Mouse (Mus musculus): ENCODE results near the gene Afdn. TPM values are rescaled to one million over a fixed set of nuclear protein-coding genes. Genes with fewer than 3 reads are reported as not detected.

The Afdn gene
- polyA plus RNA-seq, 1 experiment, result 11.6 TPM

DNA sequence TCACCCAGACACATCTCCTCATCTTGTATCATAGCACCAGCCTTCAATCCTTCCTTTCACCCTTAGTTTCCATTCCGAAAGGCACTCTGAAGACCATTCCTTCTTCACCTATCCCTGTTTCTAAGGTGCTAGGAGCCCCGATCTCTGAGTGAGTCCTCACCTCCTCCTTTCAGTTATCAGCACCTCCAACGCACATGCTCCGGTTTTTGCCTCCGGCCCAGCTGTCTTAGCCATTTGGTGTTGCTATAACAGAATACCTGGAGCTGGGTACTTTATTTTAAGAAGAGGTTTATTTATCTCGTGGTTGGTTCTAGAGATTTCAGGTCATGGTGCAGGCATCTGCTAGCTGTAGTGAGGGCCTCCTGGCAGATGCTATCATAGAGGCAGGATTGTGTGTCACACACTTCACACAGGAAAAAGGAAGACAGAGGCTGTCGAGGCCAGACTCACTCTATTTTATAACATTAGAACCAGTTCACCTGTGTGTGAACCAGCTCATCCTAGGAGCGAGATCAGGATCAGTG is 33.4 kb upstream of the Afdn start:
- Histone ChIP-seq H3K4me1 (replicated peaks; ENCODE audit: control insufficient read depth, insufficient read depth, low read length) (peaks cover 4% of the 10 kb centered on the region), H3K36me3 (ENCODE audit: control insufficient read depth, insufficient read depth, low read length) (no peaks in the 10 kb centered on the region), H3K27me3 (ENCODE audit: control insufficient read depth, insufficient read depth, low read length) (no peaks in the 10 kb centered on the region), H3K4me3 (ENCODE audit: control insufficient read depth, insufficient read depth, low read length) (no peak overlapping the region), H3K27ac (ENCODE audit: control insufficient read depth, insufficient read depth, low read length) (no peak overlapping the region)
- no peak for TF ChIP-seq POLR2A (IDR thresholded peaks at IDR 0.05; ENCODE audit: control insufficient read depth, extremely low read depth, insufficient read depth, low read length, poor library complexity)
- TF ChIP-seq CTCF (IDR thresholded peaks at IDR 0.05; ENCODE audit: borderline replicate concordance, control insufficient read depth, extremely low read depth, insufficient read depth, low read length, poor library complexity), result no peak
- no peak for DNase-seq
- 85% methylated on average over 8 of the region's 8 CpGs for WGBS

DNA sequence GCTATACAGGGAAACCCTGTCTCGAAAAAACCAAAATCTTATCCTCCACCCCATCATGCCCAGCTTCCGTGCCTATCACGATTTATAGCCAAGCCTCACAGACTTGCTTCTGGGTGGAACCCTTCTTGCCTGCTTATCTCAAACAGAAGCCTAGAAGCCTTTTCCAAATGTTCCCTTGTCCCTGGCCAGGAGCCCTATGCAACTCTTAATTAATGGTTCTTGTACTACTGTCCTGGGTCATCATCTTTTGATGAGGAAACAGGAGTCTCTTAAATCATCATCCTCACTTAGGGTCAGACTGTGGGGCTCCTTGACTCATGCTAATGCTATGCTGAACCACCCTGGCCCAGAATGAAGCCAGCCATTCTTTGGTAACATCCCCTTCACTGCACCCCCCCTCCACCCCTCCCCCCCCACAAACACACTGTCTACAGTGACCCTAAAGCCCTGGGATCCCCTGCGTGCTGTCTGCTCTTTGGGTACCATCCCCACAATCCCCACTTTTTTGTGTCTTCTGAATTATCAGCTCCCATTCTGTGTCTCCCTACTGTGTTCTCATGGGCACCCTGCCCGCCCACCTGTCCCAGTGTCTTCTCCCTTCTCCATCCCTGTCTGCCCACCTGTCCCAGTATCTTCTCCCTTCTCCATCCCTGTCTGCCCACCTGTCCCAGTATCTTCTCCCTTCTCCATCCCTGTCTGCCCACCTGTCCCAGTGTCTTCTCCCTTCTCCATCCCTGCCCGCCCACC is 29.2 kb upstream of the Afdn start:
- peaks cover 12% of the 10 kb centered on the region for H3K4me1 ChIP-seq (replicated peaks; ENCODE audit: control insufficient read depth, insufficient read depth, low read length)
- no peaks in the 10 kb centered on the region for H3K36me3 ChIP-seq (ENCODE audit: control insufficient read depth, insufficient read depth, low read length)
- H3K4me3 ChIP-seq (ENCODE audit: control insufficient read depth, insufficient read depth, low read length), result no peak overlapping the region
- no peak overlapping the region for H3K27ac ChIP-seq (ENCODE audit: control insufficient read depth, insufficient read depth, low read length)
- no peaks in the 10 kb centered on the region for H3K27me3 ChIP-seq (ENCODE audit: control insufficient read depth, insufficient read depth, low read length)
- no peak for DNase-seq
- TF ChIP-seq CTCF (IDR thresholded peaks at IDR 0.05; ENCODE audit: borderline replicate concordance, control insufficient read depth, extremely low read depth, insufficient read depth, low read length, poor library complexity) (no peak), POLR2A (IDR thresholded peaks at IDR 0.05; ENCODE audit: control insufficient read depth, extremely low read depth, insufficient read depth, low read length, poor library complexity) (no peak)
- WGBS, result 94% methylated on average over 6 of the region's 6 CpGs

DNA sequence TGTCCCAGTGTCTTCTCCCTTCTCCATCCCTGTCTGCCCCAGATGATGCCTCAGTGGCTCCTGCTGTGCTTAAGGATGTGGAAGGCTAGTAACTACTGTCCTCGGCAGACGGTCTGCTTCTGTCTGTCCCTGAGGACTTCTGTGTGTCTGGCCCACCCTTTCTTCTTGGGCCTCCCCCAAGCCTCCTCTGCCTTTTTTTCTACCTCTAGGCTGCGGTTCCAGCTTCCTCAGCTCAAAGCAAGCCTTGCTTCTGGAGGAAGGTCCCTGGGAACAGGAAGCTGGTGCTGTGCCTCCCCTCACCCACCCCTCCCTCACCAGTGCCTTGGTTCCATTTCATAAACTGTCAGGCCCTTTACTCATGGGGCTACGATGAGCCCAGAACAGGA is 28.6 kb upstream of the Afdn start:
- peaks cover 12% of the 10 kb centered on the region for H3K4me1 ChIP-seq (replicated peaks; ENCODE audit: control insufficient read depth, insufficient read depth, low read length)
- DNase-seq, result no peak
- H3K27ac ChIP-seq (ENCODE audit: control insufficient read depth, insufficient read depth, low read length), result no peak overlapping the region
- no peaks in the 10 kb centered on the region for H3K27me3 ChIP-seq (ENCODE audit: control insufficient read depth, insufficient read depth, low read length)
- WGBS, result 9% methylated on average over 4 of the region's 4 CpGs
- no peak overlapping the region for H3K4me3 ChIP-seq (ENCODE audit: control insufficient read depth, insufficient read depth, low read length)
- no peaks in the 10 kb centered on the region for H3K36me3 ChIP-seq (ENCODE audit: control insufficient read depth, insufficient read depth, low read length)
- TF ChIP-seq POLR2A (IDR thresholded peaks at IDR 0.05; ENCODE audit: control insufficient read depth, extremely low read depth, insufficient read depth, low read length, poor library complexity) (no peak), CTCF (IDR thresholded peaks at IDR 0.05; ENCODE audit: borderline replicate concordance, control insufficient read depth, extremely low read depth, insufficient read depth, low read length, poor library complexity) (no peak)

DNA sequence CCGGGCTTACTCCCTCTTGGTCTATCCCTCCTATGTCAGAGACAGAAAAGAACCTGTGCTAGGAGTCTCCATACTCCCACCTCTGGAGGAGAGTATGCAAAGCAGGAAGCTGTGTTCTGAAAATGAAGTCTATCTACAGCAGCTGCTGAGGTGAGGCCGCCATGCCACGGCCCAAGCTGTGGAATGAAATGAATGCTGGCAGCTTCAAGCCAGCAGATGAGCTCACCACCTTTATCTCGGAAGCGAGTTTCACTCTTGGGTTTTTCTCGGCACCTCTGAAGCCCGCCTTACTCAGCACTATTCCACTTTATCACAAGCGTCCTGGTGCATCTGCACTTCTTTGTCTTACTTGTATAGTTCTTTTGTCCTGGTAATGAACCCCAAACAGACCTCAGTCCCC is 27.7 kb upstream of the Afdn start:
- H3K36me3 ChIP-seq (ENCODE audit: control insufficient read depth, insufficient read depth, low read length), result no peaks in the 10 kb centered on the region
- 58% methylated on average over 8 of the region's 8 CpGs for WGBS
- DNase-seq, result no peak
- H3K27me3 ChIP-seq (ENCODE audit: control insufficient read depth, insufficient read depth, low read length), result no peaks in the 10 kb centered on the region
- H3K27ac ChIP-seq (ENCODE audit: control insufficient read depth, insufficient read depth, low read length), result no peak overlapping the region
- no peak for TF ChIP-seq POLR2A (IDR thresholded peaks at IDR 0.05; ENCODE audit: control insufficient read depth, extremely low read depth, insufficient read depth, low read length, poor library complexity)
- TF ChIP-seq CTCF (IDR thresholded peaks at IDR 0.05; ENCODE audit: borderline replicate concordance, control insufficient read depth, extremely low read depth, insufficient read depth, low read length, poor library complexity), result no peak
- H3K4me3 ChIP-seq (ENCODE audit: control insufficient read depth, insufficient read depth, low read length), result no peak overlapping the region
- H3K4me1 ChIP-seq (replicated peaks; ENCODE audit: control insufficient read depth, insufficient read depth, low read length), result peaks cover 12% of the 10 kb centered on the region

DNA sequence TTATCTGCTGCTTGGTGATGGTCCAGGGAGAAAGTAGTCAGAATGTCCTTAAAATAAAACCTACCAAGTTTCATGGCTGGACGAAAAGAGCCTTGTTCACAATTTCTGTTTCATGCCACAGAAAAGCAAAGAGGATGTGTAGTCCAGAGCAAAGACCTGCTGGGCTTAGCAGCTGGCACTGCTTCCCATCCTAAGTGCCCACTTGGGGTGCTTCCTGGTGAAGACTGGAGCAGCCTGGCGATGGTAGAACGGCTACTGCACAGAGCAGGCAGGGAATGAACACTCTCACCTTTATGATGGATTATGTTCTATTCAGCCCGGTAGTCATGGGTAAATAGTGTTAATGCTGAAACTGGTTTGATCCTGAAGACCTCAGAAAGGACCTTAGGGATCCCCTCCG is 26.4 kb upstream of the Afdn start:
- WGBS, result 97% methylated on average over 5 of the region's 5 CpGs
- H3K27ac ChIP-seq (ENCODE audit: control insufficient read depth, insufficient read depth, low read length), result no peak overlapping the region
- DNase-seq, result no peak
- H3K27me3 ChIP-seq (ENCODE audit: control insufficient read depth, insufficient read depth, low read length), result no peaks in the 10 kb centered on the region
- no peaks in the 10 kb centered on the region for H3K36me3 ChIP-seq (ENCODE audit: control insufficient read depth, insufficient read depth, low read length)
- TF ChIP-seq CTCF (IDR thresholded peaks at IDR 0.05; ENCODE audit: borderline replicate concordance, control insufficient read depth, extremely low read depth, insufficient read depth, low read length, poor library complexity) (no peak), POLR2A (IDR thresholded peaks at IDR 0.05; ENCODE audit: control insufficient read depth, extremely low read depth, insufficient read depth, low read length, poor library complexity) (no peak)
- H3K4me3 ChIP-seq (ENCODE audit: control insufficient read depth, insufficient read depth, low read length), result no peak overlapping the region
- peaks cover 12% of the 10 kb centered on the region for H3K4me1 ChIP-seq (replicated peaks; ENCODE audit: control insufficient read depth, insufficient read depth, low read length)

DNA sequence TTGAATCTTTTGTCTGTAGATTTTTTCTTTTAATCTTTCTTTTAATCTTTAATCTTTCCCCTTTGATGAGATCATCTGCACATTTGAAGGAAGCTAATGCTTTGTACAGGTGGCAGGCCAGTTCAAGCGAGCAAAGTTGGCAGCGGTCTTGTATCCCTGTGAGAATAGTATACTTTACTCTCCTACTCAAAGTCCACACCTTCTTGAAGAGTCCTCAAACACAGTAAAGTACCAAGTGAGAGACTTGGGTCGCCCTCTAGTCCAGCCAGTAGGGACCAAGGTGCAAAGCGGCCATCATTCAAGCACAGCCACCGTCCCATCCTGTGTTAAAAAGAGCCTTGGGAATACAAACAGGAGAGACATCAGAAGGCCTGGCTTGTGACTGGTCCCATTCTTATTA is 25.3 kb upstream of the Afdn start:
- H3K4me3 ChIP-seq (ENCODE audit: control insufficient read depth, insufficient read depth, low read length), result no peak overlapping the region
- H3K27me3 ChIP-seq (ENCODE audit: control insufficient read depth, insufficient read depth, low read length), result no peaks in the 10 kb centered on the region
- WGBS, result 78% methylated on average over 5 of the region's 5 CpGs
- H3K27ac ChIP-seq (ENCODE audit: control insufficient read depth, insufficient read depth, low read length), result no peak overlapping the region
- no peak for DNase-seq
- peaks cover 12% of the 10 kb centered on the region for H3K4me1 ChIP-seq (replicated peaks; ENCODE audit: control insufficient read depth, insufficient read depth, low read length)
- no peaks in the 10 kb centered on the region for H3K36me3 ChIP-seq (ENCODE audit: control insufficient read depth, insufficient read depth, low read length)
- TF ChIP-seq CTCF (IDR thresholded peaks at IDR 0.05; ENCODE audit: borderline replicate concordance, control insufficient read depth, extremely low read depth, insufficient read depth, low read length, poor library complexity) (no peak), POLR2A (IDR thresholded peaks at IDR 0.05; ENCODE audit: control insufficient read depth, extremely low read depth, insufficient read depth, low read length, poor library complexity) (no peak)

All from thymus, adult 2 months (tissue).